Comparison of ENCODE assay signal across 10 mouse cellular contexts in the genomic region with DNA sequence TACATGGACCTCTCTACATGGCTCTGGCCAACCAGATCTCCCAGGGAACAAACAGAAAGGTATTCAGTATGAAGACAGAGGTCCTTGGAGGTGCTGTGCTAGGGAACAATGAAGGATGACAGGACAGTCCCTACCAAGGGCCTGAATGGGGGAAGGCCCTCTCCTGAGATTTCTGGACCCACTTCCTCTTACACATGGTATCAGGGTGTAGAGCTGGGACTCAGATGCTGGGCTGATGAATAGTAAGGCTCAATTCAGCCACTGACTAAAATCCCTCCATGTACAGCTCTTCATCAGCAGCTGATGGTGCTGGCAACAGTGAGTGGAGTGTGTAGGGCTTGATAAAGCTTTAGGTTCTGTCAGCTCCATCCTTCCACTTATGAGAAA. TPM values are rescaled to one million over a fixed set of nuclear protein-coding genes. Genes with fewer than 3 reads are reported as not detected.
DNase-seq lines count a peak whose midpoint lies in the region; ATAC-seq lines count a peak whose summit lies in the region.
"Had no signal": no experiment of that assay in that cellular context is flagged by ENCODE, and none has a peak within 500 bp of the region (broad histone marks: within the 10 kb centered on the region; RNA-seq: fewer than 3 reads in every experiment).

No protein-coding gene starts in this region.

- peak; percentile 62 for DNase-seq in heart, adult 11 months
- DNase-seq in heart, postnatal 4 days = no peak
- no peak for DNase-seq in midbrain, embryonic 14.5 days
- DNase-seq in liver, embryonic 11.5 days (ENCODE audit: low spot score) = no peak
- DNase-seq in left cerebral cortex, adult 8-10 months (ENCODE audit: low spot score in 2 of 2) = no peak
- no peak for DNase-seq in gastrocnemius, adult 8-10 months (ENCODE audit: low spot score in 2 of 2)

- H3K27me3 ChIP-seq in midbrain, embryonic 15.5 days (replicated peaks) = no peaks in the 10 kb centered on the region
- no peaks in the 10 kb centered on the region for H3K27me3 ChIP-seq in midbrain, embryonic 14.5 days (ENCODE audit: control insufficient read depth, insufficient read depth, low read length)
- H3K27me3 ChIP-seq in liver, embryonic 11.5 days (replicated peaks; ENCODE audit: control insufficient read depth, insufficient read depth, low read length) = no peaks in the 10 kb centered on the region
- no peaks in the 10 kb centered on the region for H3K27me3 ChIP-seq in stomach, embryonic 16.5 days (ENCODE audit: control insufficient read depth, insufficient read depth, low read length)
- H3K27me3 ChIP-seq: hindbrain, embryonic 15.5 days had no signal

- H3K9ac ChIP-seq in midbrain, embryonic 15.5 days = no peak overlapping the region
- no peak overlapping the region for H3K9ac ChIP-seq in midbrain, embryonic 14.5 days (replicated peaks; ENCODE audit: low read length)
- H3K9ac ChIP-seq in liver, embryonic 11.5 days (ENCODE audit: low read depth, low read length) = no peak overlapping the region
- H3K9ac ChIP-seq in stomach, embryonic 16.5 days (ENCODE audit: low read length) = 0 out of 2 replicates have a peak overlapping the region, but pooled peaks have one; percentile 2
- H3K9ac ChIP-seq: hindbrain, embryonic 15.5 days had no signal

- ATAC-seq in midbrain, embryonic 15.5 days (replicated peaks) = peak; percentile 34
- ATAC-seq in midbrain, embryonic 14.5 days (ENCODE audit: low FRiP score, low TSS enrichment) = no peak
- ATAC-seq in liver, embryonic 11.5 days (replicated peaks; ENCODE audit: low FRiP score) = peak; percentile 19
- no peak for ATAC-seq in stomach, embryonic 16.5 days (ENCODE audit: insufficient read depth, low FRiP score)

- H3K9me3 ChIP-seq in midbrain, embryonic 15.5 days = no peaks in the 10 kb centered on the region
- H3K9me3 ChIP-seq in midbrain, embryonic 14.5 days (ENCODE audit: control insufficient read depth, low read length) = no peaks in the 10 kb centered on the region
- no peaks in the 10 kb centered on the region for H3K9me3 ChIP-seq in liver, embryonic 11.5 days (ENCODE audit: control insufficient read depth, low read length)
- no peaks in the 10 kb centered on the region for H3K9me3 ChIP-seq in stomach, embryonic 16.5 days (replicated peaks; ENCODE audit: control insufficient read depth, low read length)
- H3K9me3 ChIP-seq: hindbrain, embryonic 15.5 days had no signal

- H3K4me2 ChIP-seq in midbrain, embryonic 15.5 days = no peak overlapping the region
- H3K4me2 ChIP-seq in midbrain, embryonic 14.5 days (ENCODE audit: low read length) = no peak overlapping the region
- no peak overlapping the region for H3K4me2 ChIP-seq in liver, embryonic 11.5 days
- no peak overlapping the region for H3K4me2 ChIP-seq in stomach, embryonic 16.5 days (ENCODE audit: low read depth, low read length)
- H3K4me2 ChIP-seq: hindbrain, embryonic 15.5 days had no signal

- no peaks in the 10 kb centered on the region for H3K36me3 ChIP-seq in midbrain, embryonic 15.5 days (replicated peaks)
- no peaks in the 10 kb centered on the region for H3K36me3 ChIP-seq in midbrain, embryonic 14.5 days (ENCODE audit: control insufficient read depth, insufficient read depth, low read length)
- H3K36me3 ChIP-seq in liver, embryonic 11.5 days (ENCODE audit: control insufficient read depth, insufficient read depth, low read length) = no peaks in the 10 kb centered on the region
- H3K36me3 ChIP-seq in stomach, embryonic 16.5 days (ENCODE audit: control insufficient read depth, insufficient read depth, low read length) = no peaks in the 10 kb centered on the region
- H3K36me3 ChIP-seq: hindbrain, embryonic 15.5 days had no signal

- no peak overlapping the region for H3K27ac ChIP-seq in midbrain, embryonic 15.5 days
- H3K27ac ChIP-seq in midbrain, embryonic 14.5 days (replicated peaks; ENCODE audit: low read depth, low read length) = no peak overlapping the region
- no peak overlapping the region for H3K27ac ChIP-seq in liver, embryonic 11.5 days (ENCODE audit: low read depth, low read length)
- no peak overlapping the region for H3K27ac ChIP-seq in stomach, embryonic 16.5 days (ENCODE audit: low read length)
- H3K27ac ChIP-seq: hindbrain, embryonic 15.5 days had no signal

- H3K4me1 ChIP-seq in midbrain, embryonic 15.5 days = no peaks in the 10 kb centered on the region
- no peaks in the 10 kb centered on the region for H3K4me1 ChIP-seq in midbrain, embryonic 14.5 days (ENCODE audit: control insufficient read depth, insufficient read depth, low read length)
- H3K4me1 ChIP-seq in liver, embryonic 11.5 days (replicated peaks; ENCODE audit: control insufficient read depth, insufficient read depth, low read length) = no peaks in the 10 kb centered on the region
- 0 out of 2 replicates have a peak, but pooled peaks cover 2% of the 10 kb centered on the region for H3K4me1 ChIP-seq in stomach, embryonic 16.5 days (ENCODE audit: control insufficient read depth, insufficient read depth, low read length)

- no peak overlapping the region for H3K4me3 ChIP-seq in midbrain, embryonic 15.5 days
- no peak overlapping the region for H3K4me3 ChIP-seq in midbrain, embryonic 14.5 days (replicated peaks; ENCODE audit: low read depth, low read length)
- no peak overlapping the region for H3K4me3 ChIP-seq in liver, embryonic 11.5 days (ENCODE audit: low read depth, low read length)
- no peak overlapping the region for H3K4me3 ChIP-seq in stomach, embryonic 16.5 days (replicated peaks; ENCODE audit: low read length)
- H3K4me3 ChIP-seq: hindbrain, embryonic 15.5 days; myocyte had no signal

RNA-seq across cellular contexts. Expression of a gene that starts 11.6 kb away (rescaled TPM):
- total RNA-seq in heart, postnatal 4 days (2021) = 1 to 10 TPM; 5.5 to 5.7 TPM
- polyA plus RNA-seq in midbrain, embryonic 15.5 days (2015; fragmentation: Nextera tagmentation; extraction: Ambion mirVana) = 9.2 and 10.2 TPM in 2 replicates
- polyA plus RNA-seq in midbrain, embryonic 14.5 days (2014; fragmentation: Nextera tagmentation; extraction: Ambion mirVana) = 6.0 and 9.0 TPM in 2 replicates
- polyA plus RNA-seq in liver, embryonic 11.5 days (2014; fragmentation: Nextera tagmentation; extraction: Ambion mirVana) = 20.7 and 21.3 TPM in 2 replicates
- 15.0 TPM in 2 replicates for polyA plus RNA-seq in stomach, embryonic 16.5 days (2015; fragmentation: Nextera tagmentation; extraction: Ambion mirVana)
- total RNA-seq in left cerebral cortex, adult 8-10 months (2022) = 10 to 100 TPM; 23.7 to 27.6 (median 26.1) TPM
- 1 to 10 TPM in 3 of 4 experiments, under 1 TPM in 1; 0.75 to 3.4 (median 1.8) TPM for total RNA-seq in gastrocnemius, adult 8-10 months (2022)

Comparison
In these comparisons a context has a peak if more than half of its experiments do, and no peak if none do; other contexts are left out.
1. ATAC-seq: peak in midbrain, embryonic 15.5 days (single experiment) and liver, embryonic 11.5 days (single experiment); none in midbrain, embryonic 14.5 days (single experiment) and stomach, embryonic 16.5 days (single experiment).